Mouse (Mus musculus): ENCODE results near the gene Tbx18.

Gene Tbx18

GRCm38 (mm10) chr9:87682247-87682646 is 48.8 kb downstream of the Tbx18 start:
- Histone ChIP-seq H3K4me3 (replicated peaks; ENCODE audit: low read length) (no peak overlapping the region), H3K4me1 (replicated peaks; ENCODE audit: low read depth, low read length) (no peaks in the 10 kb centered on the region), H3K9me3 (ENCODE audit: low read length) (no peaks in the 10 kb centered on the region), H3K27me3 (ENCODE audit: insufficient read depth, low read length) (no peaks in the 10 kb centered on the region), H3K36me3 (ENCODE audit: insufficient read depth, low read length) (no peaks in the 10 kb centered on the region)
- TF ChIP-seq CTCF (conservative IDR thresholded peaks at IDR 0.05; ENCODE audit: low read length) (no peak), POU5F1 (IDR thresholded peaks at IDR 0.05; ENCODE audit: borderline replicate concordance, low read length) (no peak), NANOG (IDR thresholded peaks at IDR 0.05; ENCODE audit: borderline replicate concordance, low read length) (no peak)
